Mouse (Mus musculus) brain, adult 2 months (tissue): ENCODE results near the gene Cpt1b.
A peak's percentile ranks its signal among the peaks of the same experiment; 100 is the strongest.

Source experiments
- DNase-seq: peaks from one replicate; pipeline ENCODE4 v3.0.0; 2011; ENCODE audit warnings: low read depth, low spot score

Cpt1b gene

DNA sequence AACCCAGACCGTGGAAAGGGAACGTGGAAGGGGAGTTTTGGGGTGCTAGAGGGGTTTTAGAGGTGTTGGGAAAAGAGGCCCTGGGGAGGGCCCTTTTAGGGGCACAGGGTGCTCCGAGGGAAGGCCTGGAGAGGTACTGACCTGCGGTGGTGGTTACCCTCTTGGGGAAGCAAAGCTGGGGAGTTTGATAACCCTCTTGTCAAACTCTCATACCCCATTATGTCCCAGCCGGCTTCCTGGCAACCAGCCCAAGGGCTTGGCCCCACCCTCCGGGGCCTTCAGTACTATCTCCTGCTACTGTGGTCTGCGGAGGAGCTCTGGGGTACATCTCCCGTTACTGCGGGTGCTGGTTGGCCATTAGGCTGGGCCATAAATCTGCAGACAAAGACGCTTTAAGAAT lies 46.2 kb downstream of the Cpt1b start:
- DNase-seq = no peak

DNA sequence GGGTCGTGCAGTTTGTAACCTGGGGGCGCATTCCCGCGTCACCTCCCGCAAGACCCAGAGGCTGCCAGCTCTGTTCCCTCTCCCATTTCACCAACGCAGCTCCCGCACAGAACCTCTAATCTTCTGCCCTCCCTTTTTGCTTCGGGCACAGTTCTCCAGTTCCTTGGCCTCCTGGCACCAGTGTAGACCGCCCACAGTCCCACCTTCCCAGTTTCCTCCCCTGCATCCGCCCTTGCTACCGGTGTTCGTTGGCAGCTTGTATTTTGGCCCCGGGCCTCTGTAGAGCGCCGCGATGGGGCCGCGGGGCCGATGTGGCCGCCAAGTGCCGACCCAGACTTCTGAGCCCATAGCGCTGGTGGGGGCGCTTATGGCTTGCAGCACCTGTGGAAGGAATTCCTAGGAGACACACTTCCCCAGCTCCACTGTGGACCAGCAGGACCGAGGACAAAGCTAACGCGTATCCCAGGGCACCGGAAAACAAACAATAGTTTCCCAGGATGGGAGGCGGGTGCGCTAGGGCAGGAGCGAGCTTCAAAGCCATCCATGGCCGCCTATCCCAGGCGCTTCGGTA lies 46.7 kb downstream of the Cpt1b start, which contains the start of gene Odf3b:
TSS of gene Odf3b (minus strand) at position 452 of the 571 bp plus-strand sequence.
- peak; percentile 90 for DNase-seq

DNA sequence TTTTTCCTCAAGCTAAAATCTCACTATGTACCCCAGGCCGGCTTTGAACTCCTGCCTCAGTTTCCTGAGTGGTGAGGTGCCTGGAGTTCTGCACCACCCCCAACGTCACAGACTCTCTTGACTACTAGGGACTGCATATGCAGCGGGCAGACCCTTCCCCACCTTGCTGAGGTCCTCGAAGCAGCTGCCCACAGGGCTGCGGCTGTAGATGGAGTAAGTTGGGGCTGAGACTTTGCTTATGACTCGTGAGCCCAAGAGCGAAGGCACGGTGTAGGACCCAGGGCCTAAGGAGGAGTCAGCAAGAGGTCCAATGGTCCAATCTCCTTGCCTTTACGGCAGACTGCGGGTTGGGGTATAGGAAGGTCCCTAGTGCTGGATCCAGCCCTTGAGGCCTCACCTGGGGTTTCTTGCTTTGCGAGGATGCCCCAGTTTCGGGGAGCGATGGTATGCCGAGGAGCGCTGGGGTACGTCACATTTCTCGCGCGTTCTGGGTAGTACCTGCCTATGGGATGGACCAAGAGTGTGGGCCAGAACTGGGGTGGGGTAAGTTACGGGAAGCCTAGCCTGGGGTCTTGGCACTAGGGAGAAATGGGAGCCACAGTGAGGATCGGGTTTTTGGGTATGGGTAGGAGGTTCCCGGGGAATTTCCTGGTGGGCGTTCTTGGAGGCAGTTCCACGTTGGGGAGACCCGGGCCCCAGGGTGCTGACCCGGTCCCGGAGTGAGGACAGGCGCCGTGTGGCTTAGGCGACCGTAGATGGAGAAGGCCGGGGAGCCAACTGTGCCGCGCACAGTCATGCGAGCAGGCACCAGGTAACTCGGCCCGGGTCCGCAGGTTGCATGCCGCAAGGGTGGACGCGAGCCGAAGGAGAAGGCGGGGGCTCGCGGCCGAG lies 47.5 kb downstream of the Cpt1b start:
- peak; percentile 50 for DNase-seq

DNA sequence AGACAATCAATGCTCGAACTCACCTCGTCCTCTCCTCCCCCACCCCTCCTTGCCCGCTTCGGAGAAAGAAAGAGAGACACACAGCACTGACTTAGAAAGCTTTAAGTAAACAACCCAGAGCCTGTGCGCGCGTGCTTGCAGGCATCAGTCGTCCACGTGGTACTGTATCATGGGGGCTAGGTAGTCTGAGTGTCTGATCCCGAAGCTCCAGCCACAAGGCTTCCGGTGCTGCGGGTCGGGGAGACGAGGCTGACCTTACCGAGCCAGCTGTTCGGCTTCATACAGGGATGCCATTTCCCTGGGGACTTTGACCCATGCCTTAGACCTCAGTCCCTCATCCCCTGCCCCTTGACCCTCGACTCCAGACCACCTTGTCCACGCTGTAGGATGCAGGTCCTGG lies 48.3 kb downstream of the Cpt1b start:
- no peak for DNase-seq

DNA sequence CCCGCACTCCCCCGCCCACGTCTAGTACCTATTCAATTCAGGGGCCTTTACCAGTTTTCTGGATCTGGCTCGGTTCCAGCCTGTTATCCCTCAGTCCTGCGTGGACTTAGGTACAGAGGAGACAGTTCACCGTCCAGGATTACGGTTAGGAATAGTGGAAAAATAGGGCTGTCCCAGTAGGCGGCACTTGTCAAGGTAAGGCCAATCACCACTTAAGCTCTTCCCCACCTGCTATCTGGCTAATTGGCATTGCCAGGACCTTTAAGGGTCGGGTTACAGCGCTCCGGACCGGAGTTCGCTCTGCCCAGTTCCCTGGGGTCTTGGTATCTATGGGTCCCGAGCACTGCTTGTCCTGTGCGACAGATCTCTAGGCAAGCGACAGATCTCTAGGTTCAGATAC lies 48.7 kb downstream of the Cpt1b start, which contains the start of gene Tymp:
TSS of gene Tymp (minus strand) at position 83 of the 400 bp plus-strand sequence.
- DNase-seq = no peak

DNA sequence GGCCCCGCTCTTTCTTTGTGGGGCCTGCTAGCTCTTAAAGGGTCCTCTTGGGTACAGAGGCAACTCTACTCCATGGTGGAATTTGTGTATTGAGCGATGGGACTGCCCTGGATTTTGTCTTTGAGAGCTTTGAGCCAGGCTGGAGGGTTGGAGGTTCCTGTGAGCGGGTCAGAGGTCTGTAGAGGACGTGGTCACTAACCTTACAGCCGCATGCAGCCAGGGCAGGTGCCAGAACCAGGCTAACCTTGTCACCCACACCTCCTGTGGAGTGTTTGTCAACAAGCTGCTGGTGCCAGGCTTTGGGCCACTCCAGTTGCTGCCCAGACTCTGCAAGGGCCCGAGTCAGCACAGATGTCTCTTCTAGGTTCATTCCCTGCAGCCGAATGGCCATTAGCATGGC lies 49.6 kb downstream of the Cpt1b start:
- DNase-seq = no peak

DNA sequence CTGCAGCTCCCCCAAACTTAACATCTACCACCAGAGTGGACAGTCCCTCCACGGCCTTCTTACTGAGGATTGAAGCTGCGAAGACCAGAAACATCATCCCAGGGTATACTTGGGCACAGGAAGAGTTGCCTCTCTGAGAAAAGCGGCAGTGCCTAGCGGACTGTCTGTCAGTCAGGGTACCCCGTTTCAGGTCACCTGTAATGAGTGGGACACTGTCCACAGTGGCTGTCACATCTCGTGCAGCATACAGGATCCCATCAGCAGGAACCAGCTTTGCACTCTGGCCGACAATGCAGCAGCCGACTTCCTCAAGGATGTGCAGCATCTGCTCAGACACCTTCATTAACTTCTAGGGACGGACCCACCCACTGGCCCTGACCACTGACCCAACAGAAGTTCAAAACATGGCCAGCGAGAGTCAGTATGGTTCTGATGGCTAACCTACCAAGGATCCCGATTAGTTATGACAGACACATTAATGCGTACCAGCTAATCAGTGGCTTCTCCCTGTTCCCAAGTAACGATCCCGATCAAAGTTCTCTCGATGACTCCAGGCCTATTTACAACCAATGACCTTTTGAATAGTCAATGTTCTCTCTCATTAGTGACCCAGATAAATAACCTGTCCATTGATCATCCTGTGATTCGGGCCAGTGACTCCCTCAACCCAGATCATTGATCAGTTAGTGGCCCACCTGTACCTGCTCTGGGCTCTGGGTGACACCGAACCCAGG lies 50.7 kb downstream of the Cpt1b start:
- DNase-seq = no peak

DNA sequence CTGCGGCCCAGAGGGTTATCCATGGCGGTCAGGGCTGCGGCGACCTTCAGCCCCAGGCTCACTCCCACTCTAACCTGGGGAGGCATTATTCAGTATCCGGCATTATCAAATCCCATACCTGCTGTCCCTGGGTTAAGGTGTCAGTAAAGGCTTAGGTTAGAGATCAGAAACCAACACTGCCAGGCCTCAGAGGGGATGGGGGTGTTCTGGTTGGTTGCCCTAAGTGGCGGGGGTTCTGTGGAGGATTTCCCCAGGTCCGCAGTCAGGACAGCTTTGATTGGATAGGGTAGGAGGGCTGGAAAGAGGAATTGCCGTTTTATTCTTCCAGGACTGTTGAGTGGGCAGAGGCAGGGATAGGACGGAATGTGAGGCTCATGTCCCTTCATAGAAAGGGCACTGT lies 51.3 kb downstream of the Cpt1b start:
- no peak for DNase-seq

DNA sequence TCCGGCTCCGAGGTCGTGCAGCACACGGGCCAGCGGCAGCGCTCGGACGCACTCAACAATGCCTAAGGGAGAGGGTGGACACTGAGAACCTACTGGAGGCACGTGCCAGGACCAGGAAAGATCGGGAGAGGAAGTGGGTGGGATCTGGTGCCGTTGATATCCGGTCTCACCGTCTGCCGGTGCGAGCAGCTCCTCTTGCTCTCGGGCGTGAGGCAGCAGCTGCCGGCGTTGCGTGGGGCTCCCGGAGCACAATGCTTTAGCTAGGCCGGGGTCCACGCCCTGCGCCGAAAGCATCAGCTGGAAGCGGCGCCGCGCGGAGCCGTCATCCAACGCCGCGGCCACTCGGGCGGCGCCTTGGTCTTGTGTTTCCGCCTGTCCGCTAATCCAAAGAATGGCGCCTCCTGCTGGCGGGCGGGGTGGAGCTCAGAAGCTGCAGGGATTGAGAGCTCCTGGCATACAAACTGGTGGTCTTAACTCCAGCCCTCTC lies 51.9 kb downstream of the Cpt1b start, which contains the start of gene Sco2:
TSS of gene Sco2 (minus strand) at position 85 of the 487 bp plus-strand sequence.
- DNase-seq = peak; percentile 94

DNA sequence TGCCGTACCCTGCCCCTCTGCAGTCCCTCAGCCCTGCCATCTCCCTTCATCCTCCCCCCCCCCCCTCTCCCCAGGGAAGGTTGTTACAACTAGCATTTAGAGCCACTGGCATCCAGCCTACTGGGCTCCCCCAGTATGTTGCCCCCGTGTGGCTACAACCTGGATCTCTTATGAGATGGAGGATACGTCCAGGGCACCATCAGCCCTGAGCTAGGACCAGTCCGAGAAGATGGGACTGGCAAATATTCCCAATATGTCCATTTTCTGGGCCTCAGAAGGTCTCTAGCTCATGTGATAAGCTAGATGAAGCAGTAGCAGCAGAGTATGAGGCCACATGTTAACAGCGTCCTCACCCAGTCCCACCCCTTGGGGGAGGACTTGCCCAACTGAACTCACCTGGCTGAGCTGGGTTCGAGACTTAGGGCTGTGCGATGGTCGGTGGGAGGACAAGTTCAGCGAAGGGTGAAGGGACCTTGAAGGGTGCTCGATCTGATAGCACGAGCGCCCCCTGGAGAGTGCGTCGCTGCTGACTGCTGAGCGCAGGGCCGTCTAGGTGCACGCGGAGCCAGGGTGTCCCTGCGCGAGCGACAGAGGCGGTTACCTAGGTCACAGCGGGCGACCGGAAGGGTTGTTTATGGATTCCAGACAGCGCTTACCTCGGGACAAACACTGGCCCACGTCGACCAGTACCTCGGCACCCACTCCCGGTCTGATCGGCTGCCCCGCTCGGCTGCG lies 52.5 kb downstream of the Cpt1b start:
- peak; percentile 91 for DNase-seq

DNA sequence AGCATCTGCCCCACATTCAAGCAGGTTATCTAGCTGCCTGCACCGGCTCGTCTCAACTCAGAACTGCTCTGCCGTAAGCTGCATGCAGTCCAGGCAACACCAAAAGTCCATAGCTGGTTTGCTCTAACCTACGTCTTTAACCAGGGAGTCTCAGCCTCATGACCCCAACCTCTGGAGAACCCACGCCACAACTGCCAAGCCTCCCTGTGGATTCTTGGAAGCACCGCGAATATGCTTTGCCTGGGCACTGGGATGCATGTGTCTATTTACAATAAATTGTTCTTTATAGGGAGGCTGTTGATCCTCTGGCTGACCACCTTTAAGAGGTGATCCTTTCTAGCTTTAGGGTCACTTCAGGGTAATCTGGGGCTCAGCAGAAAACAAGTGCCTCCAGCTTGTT lies 53.1 kb downstream of the Cpt1b start:
- DNase-seq = no peak

DNA sequence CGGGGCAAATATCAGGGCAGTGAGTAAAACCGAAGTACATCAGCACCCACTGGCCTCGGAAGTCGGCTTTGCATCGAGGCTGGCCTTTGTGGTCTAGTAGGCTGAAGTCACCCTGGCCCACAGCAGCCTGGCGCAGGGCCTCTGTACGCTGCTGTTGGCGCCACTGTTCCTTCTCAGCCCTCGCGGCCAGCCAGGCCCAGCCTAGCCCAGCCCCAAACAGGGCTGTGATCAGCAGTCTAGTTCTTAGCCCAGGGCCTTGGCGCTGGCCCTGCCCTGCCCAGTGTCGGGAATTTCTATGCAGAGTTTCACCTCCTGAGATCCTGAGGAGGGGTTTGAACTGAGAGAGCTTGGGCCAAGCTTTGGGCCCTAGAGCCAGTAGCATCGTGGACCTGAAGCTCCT lies 53.6 kb downstream of the Cpt1b start:
- no peak for DNase-seq
